Mouse (Mus musculus) intestine, embryonic 16.5 days (tissue): ENCODE measurements around the gene Astn1. TPM values are rescaled to one million over a fixed set of nuclear protein-coding genes. Genes with fewer than 3 reads are reported as not detected.

Source experiments
- ATAC-seq: fragments of 200-750 bp; cut with Nextera tagmentation; 2 replicates; pipeline ENCODE4 v1.8.0; 2017; ENCODE audit warnings: moderate TSS enrichment, moderate library complexity
- H3K27ac ChIP-seq: fragments of 300-500 bp; sonication (generic); 2 replicates; pipeline ENCODE4 v1.5.1; 2014; ENCODE audit warnings: mild to moderate bottlenecking, low read length
- H3K27me3 ChIP-seq: fragments of 300-500 bp; sonication (generic); replicated peaks from 2 replicates; pipeline ENCODE4 v1.6.1; 2014; ENCODE audit warnings: low read length, control low read depth, mixed read lengths; ENCODE audit not compliant: control insufficient read depth, insufficient read depth
- H3K36me3 ChIP-seq: fragments of 300-500 bp; sonication (generic); 2 replicates; pipeline ENCODE4 v1.6.1; 2014; ENCODE audit warnings: low read length, control low read depth; ENCODE audit not compliant: control insufficient read depth, insufficient read depth
- H3K4me1 ChIP-seq: fragments of 300-500 bp; sonication (generic); 2 replicates; pipeline ENCODE4 v1.6.1; 2014; ENCODE audit warnings: low read length, control low read depth, mixed read lengths; ENCODE audit not compliant: control insufficient read depth, insufficient read depth
- H3K4me2 ChIP-seq: fragments of 300-500 bp; sonication (generic); 2 replicates; pipeline ENCODE4 v1.6.1; 2014; ENCODE audit warnings: low read depth, low read length, control low read depth
- H3K4me3 ChIP-seq: fragments of 300-500 bp; sonication (generic); 2 replicates; pipeline ENCODE4 v1.5.1; 2014; ENCODE audit warnings: mild to moderate bottlenecking, low read length
- H3K9ac ChIP-seq: fragments of 300-500 bp; sonication (generic); 2 replicates; pipeline ENCODE4 v1.6.1; 2014; ENCODE audit warnings: low read depth, low read length
- H3K9me3 ChIP-seq: fragments of 300-500 bp; sonication (generic); 2 replicates; pipeline ENCODE4 v1.6.1; 2016; ENCODE audit warnings: low read length, control low read depth; ENCODE audit not compliant: control insufficient read depth
- WGBS: fragments of 180-500 bp; shearing (Covaris S2); extraction: QIAGEN DNeasy Blood & Tissue Kit; methylation state at CpG from one replicate; pipeline ENCODE4 v1.1.7; 2014; 5-methylcytosine and 5-hydroxymethylcytosine counted together
- polyA plus RNA-seq: library from polyadenylated mRNA; unstranded; fragments of >200 nt; fragmentation: Nextera tagmentation; extraction: Ambion mirVana; gene quantifications from 2 replicates; pipeline ENCODE4 v1.2.1, GENCODE M21; 2015

Astn1 gene
- polyA plus RNA-seq, 1 experiment from 2014 or later, result 0.67 TPM

GRCm38 (mm10) chr1:158362292-158363101 lies 424 bp downstream of the Astn1 start:
- WGBS, result 2% methylated on average over 35 of the region's 37 CpGs
- no peaks in the 10 kb centered on the region for H3K9me3 ChIP-seq
- H3K36me3 ChIP-seq, result no peaks in the 10 kb centered on the region
- H3K27me3 ChIP-seq, result peaks cover 18% of the 10 kb centered on the region; the same call in 1 of the 2 replicates
- H3K4me3 ChIP-seq, result peak overlapping the region; percentile 37
- peak overlapping the region; percentile 21; the same call in 1 of the 2 replicates for H3K9ac ChIP-seq
- no peaks in the 10 kb centered on the region for H3K4me1 ChIP-seq
- peak; percentile 38; the same call in 1 of the 2 replicates for ATAC-seq
- H3K27ac ChIP-seq, result no peak overlapping the region
- peak overlapping the region; percentile 53 for H3K4me2 ChIP-seq

- H3K36me3 ChIP-seq, result no peaks in the 10 kb centered on the region
- no peak overlapping the region for H3K27ac ChIP-seq
- WGBS, result 54% methylated on average over 1 of the region's 1 CpGs
- H3K9me3 ChIP-seq, result no peaks in the 10 kb centered on the region
- H3K4me3 ChIP-seq, result no peak overlapping the region
- no peak overlapping the region for H3K9ac ChIP-seq
- peaks cover 14% of the 10 kb centered on the region; the same call in 1 of the 2 replicates for H3K27me3 ChIP-seq
- H3K4me1 ChIP-seq, result no peaks in the 10 kb centered on the region
- no peak for ATAC-seq
- H3K4me2 ChIP-seq, result no peak overlapping the region
Measured at GRCm38 (mm10) chr1:158364461-158364860, 2.4 kb downstream of the Astn1 start.

DNA sequence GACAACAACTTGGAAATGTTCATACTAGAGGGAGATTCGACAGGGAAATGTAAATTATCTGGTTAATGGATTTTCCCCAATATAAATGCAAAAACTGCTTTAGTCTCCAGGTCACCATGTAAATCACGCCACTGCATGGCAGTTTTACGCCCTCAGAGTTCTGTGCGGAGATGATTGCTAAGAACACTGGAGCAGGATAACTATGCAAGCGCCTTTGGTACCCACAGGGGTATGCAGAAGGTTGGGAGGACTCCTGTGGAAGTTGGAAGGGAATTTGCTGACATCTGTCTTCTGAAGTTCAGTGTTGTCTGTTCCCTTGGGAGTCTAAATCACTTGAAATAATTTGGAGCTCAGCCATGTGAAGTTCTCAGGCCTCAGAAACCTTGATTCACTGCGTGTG lies 20.2 kb downstream of the Astn1 start:
- WGBS, result 62% methylated on average over 6 of the region's 6 CpGs
- ATAC-seq, result no peak
- no peaks in the 10 kb centered on the region for H3K36me3 ChIP-seq
- no peaks in the 10 kb centered on the region for H3K4me1 ChIP-seq
- no peaks in the 10 kb centered on the region for H3K27me3 ChIP-seq
- no peaks in the 10 kb centered on the region for H3K9me3 ChIP-seq
- no peak overlapping the region for H3K4me2 ChIP-seq
- no peak overlapping the region for H3K4me3 ChIP-seq
- H3K9ac ChIP-seq, result no peak overlapping the region
- no peak overlapping the region for H3K27ac ChIP-seq

DNA sequence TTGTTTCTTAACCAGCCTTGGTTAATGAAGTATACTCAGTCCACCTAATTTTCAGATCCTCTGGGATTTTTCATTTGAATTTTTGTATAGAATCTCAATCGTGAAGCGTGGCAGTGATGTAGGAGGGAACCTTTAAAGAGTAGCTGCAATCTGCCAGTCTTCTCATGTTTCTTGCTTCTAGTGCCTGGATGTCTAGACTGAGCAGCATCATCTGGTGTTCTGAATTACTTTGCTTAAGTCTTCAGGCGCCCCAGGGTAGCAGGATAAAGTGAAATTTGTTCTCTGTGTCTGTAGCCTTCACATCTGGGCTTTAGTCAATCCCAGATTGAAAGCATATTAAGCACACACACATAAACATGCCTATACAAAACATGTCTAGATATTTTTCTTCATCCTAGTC lies 21.1 kb downstream of the Astn1 start:
- H3K4me1 ChIP-seq, result no peaks in the 10 kb centered on the region
- no peaks in the 10 kb centered on the region for H3K9me3 ChIP-seq
- H3K27me3 ChIP-seq, result no peaks in the 10 kb centered on the region
- H3K27ac ChIP-seq, result no peak overlapping the region
- WGBS, result 79% methylated on average over 3 of the region's 3 CpGs
- no peak overlapping the region for H3K9ac ChIP-seq
- no peaks in the 10 kb centered on the region for H3K36me3 ChIP-seq
- no peak for ATAC-seq
- H3K4me2 ChIP-seq, result no peak overlapping the region
- H3K4me3 ChIP-seq, result no peak overlapping the region

DNA sequence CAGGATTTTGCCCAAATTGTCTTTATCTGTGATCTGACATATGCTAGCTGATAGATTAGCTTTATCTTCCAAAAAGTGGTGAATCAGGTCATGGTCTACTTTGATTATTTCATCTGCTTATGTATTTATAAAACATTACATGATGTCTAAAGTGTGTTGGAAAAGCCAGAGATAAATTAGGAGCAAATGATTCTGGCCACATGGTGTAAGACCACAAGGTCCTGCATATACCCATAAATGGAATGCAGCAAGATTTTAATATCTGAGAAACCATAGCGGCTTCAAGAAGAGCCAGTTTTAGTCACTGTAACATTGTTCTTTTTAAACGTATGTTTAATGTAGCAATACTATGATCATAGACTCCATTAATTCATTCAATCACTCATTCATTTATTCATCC lies 23.2 kb downstream of the Astn1 start:
- no peaks in the 10 kb centered on the region for H3K27me3 ChIP-seq
- no peaks in the 10 kb centered on the region for H3K4me1 ChIP-seq
- H3K27ac ChIP-seq, result no peak overlapping the region
- no peak overlapping the region for H3K4me3 ChIP-seq
- no peaks in the 10 kb centered on the region for H3K36me3 ChIP-seq
- H3K9ac ChIP-seq, result no peak overlapping the region
- no peak for ATAC-seq
- H3K4me2 ChIP-seq, result no peak overlapping the region
- 87% methylated on average over 2 of the region's 2 CpGs for WGBS
- H3K9me3 ChIP-seq, result no peaks in the 10 kb centered on the region

GRCm38 (mm10) chr1:158386781-158387180 lies 24.7 kb downstream of the Astn1 start:
- Histone ChIP-seq H3K27me3 (no peaks in the 10 kb centered on the region), H3K4me3 (no peak overlapping the region), H3K9me3 (no peaks in the 10 kb centered on the region), H3K4me2 (no peak overlapping the region), H3K27ac (no peak overlapping the region), H3K36me3 (no peaks in the 10 kb centered on the region), H3K9ac (no peak overlapping the region), H3K4me1 (no peaks in the 10 kb centered on the region)
- no peak for ATAC-seq
- WGBS, result 43% methylated on average over 3 of the region's 3 CpGs

DNA sequence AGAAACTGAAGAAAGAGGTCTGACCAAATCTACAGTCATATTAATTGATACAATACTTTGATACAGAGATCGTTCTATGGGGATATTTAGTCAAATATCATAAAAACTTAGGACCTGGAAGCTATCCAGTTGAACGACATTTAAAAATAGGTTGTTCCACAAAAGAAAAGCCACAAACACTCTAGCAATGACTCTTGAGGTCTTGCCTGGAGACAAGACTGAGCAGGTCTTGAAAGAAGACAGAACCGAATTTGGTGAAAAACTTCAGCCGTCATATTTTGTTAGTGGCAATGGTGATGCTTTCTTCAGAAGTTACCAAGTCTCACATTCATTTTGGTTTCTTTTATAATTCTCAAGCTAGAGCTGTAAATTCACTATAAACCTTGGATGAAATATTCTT lies 26.9 kb downstream of the Astn1 start:
- Histone ChIP-seq H3K27ac (no peak overlapping the region), H3K27me3 (no peaks in the 10 kb centered on the region), H3K4me1 (no peaks in the 10 kb centered on the region), H3K9ac (no peak overlapping the region), H3K36me3 (no peaks in the 10 kb centered on the region), H3K4me3 (no peak overlapping the region), H3K9me3 (no peaks in the 10 kb centered on the region), H3K4me2 (no peak overlapping the region)
- no peak for ATAC-seq
- WGBS, result 91% methylated on average over 4 of the region's 4 CpGs

- Histone ChIP-seq H3K4me2 (no peak overlapping the region), H3K9ac (no peak overlapping the region), H3K9me3 (no peaks in the 10 kb centered on the region), H3K27me3 (no peaks in the 10 kb centered on the region), H3K4me1 (no peaks in the 10 kb centered on the region), H3K36me3 (no peaks in the 10 kb centered on the region), H3K27ac (no peak overlapping the region), H3K4me3 (no peak overlapping the region)
- 75% methylated on average over 4 of the region's 4 CpGs for WGBS
- no peak for ATAC-seq
Measured at GRCm38 (mm10) chr1:158390693-158391092, 28.6 kb downstream of the Astn1 start.

DNA sequence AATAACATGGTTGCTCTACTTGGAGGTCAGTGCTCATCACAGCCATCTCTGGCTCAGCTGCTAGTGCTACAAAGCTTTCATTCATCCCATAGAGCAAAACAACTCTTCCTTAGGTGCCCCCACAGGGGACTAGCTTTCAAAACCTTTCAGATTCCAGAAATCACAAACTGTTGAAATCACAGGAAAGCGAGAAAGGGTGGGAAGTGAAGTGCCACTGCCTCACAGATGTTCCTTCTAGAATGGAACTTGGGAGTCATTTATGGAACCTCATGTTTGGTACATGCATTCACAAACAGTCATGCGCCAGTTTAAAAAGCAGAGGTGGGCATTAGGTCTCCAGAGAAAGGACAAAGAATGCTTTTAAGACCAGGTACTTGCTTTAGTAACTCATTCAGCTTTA lies 35.0 kb downstream of the Astn1 start:
- no peak for ATAC-seq
- H3K9ac ChIP-seq, result no peak overlapping the region
- no peaks in the 10 kb centered on the region for H3K9me3 ChIP-seq
- no peak overlapping the region for H3K4me3 ChIP-seq
- H3K27ac ChIP-seq, result no peak overlapping the region
- H3K4me2 ChIP-seq, result no peak overlapping the region
- no peaks in the 10 kb centered on the region for H3K27me3 ChIP-seq
- H3K36me3 ChIP-seq, result no peaks in the 10 kb centered on the region
- no peaks in the 10 kb centered on the region for H3K4me1 ChIP-seq
- 89% methylated on average over 2 of the region's 2 CpGs for WGBS

- Histone ChIP-seq H3K4me3 (no peak overlapping the region), H3K4me2 (no peak overlapping the region), H3K36me3 (no peaks in the 10 kb centered on the region), H3K9me3 (no peaks in the 10 kb centered on the region), H3K27me3 (no peaks in the 10 kb centered on the region), H3K9ac (no peak overlapping the region), H3K4me1 (no peaks in the 10 kb centered on the region), H3K27ac (no peak overlapping the region)
- WGBS, result 50% methylated on average over 2 of the region's 2 CpGs
- no peak for ATAC-seq
Measured at GRCm38 (mm10) chr1:158400898-158401297, 38.8 kb downstream of the Astn1 start.
